Mouse (Mus musculus): ENCODE measurements around the gene Cldn10. TPM values are rescaled to one million over a fixed set of nuclear protein-coding genes. Genes with fewer than 3 reads are reported as not detected.
A peak's percentile ranks its signal among the peaks of the same experiment; 100 is the strongest.

Cldn10 gene
- 7.3 and 12.2 TPM in 2 replicates for polyA plus RNA-seq (2014; fragmentation: Nextera tagmentation; extraction: Ambion mirVana)

- Histone ChIP-seq H3K36me3 (ENCODE audit: control insufficient read depth, insufficient read depth, low read length) (no peaks in the 10 kb centered on the region), H3K9me3 (ENCODE audit: control insufficient read depth, low read length) (no peaks in the 10 kb centered on the region), H3K4me2 (replicated peaks; ENCODE audit: low read depth, low read length) (no peak within 1 kb of the TSS), H3K4me3 (ENCODE audit: low read length) (no peak within 1 kb of the TSS), H3K27ac (ENCODE audit: low read depth, low read length) (no peak within 1 kb of the TSS), H3K27me3 (ENCODE audit: control insufficient read depth, insufficient read depth, low read length) (no peaks in the 10 kb centered on the region), H3K4me1 (ENCODE audit: control insufficient read depth, insufficient read depth, low read length) (no peaks in the 10 kb centered on the region), H3K9ac (ENCODE audit: low read depth, low read length) (no peak within 1 kb of the TSS)
- no peak for ATAC-seq (ENCODE audit: low FRiP score, low TSS enrichment)
- 57% methylated on average over 4 of the region's 4 CpGs for WGBS
Measured at GRCm38 (mm10) chr14:118787621-118788020, at the start of gene Cldn10. TSS of gene Cldn10 (plus strand) at chr14:118787908.

- Histone ChIP-seq H3K9ac (ENCODE audit: low read depth, low read length) (no peak overlapping the region), H3K27me3 (ENCODE audit: control insufficient read depth, insufficient read depth, low read length) (no peaks in the 10 kb centered on the region), H3K36me3 (ENCODE audit: control insufficient read depth, insufficient read depth, low read length) (no peaks in the 10 kb centered on the region), H3K4me3 (ENCODE audit: low read length) (no peak overlapping the region), H3K9me3 (ENCODE audit: control insufficient read depth, low read length) (no peaks in the 10 kb centered on the region; the same call in 1 of the 2 replicates), H3K4me2 (replicated peaks; ENCODE audit: low read depth, low read length) (no peak overlapping the region), H3K4me1 (ENCODE audit: control insufficient read depth, insufficient read depth, low read length) (no peaks in the 10 kb centered on the region), H3K27ac (ENCODE audit: low read depth, low read length) (no peak overlapping the region)
- ATAC-seq (ENCODE audit: low FRiP score, low TSS enrichment) = no peak
Measured at GRCm38 (mm10) chr14:118741780-118742179, 45.9 kb upstream of the Cldn10 start.

- no peaks in the 10 kb centered on the region for H3K36me3 ChIP-seq (ENCODE audit: control insufficient read depth, insufficient read depth, low read length)
- no peak overlapping the region for H3K4me3 ChIP-seq (ENCODE audit: low read length)
- no peaks in the 10 kb centered on the region; the same call in 1 of the 2 replicates for H3K9me3 ChIP-seq (ENCODE audit: control insufficient read depth, low read length)
- H3K9ac ChIP-seq (ENCODE audit: low read depth, low read length) = no peak overlapping the region
- WGBS = 75% methylated on average over 5 of the region's 5 CpGs
- no peaks in the 10 kb centered on the region for H3K4me1 ChIP-seq (ENCODE audit: control insufficient read depth, insufficient read depth, low read length)
- H3K4me2 ChIP-seq (replicated peaks; ENCODE audit: low read depth, low read length) = no peak overlapping the region
- no peak overlapping the region for H3K27ac ChIP-seq (ENCODE audit: low read depth, low read length)
- H3K27me3 ChIP-seq (ENCODE audit: control insufficient read depth, insufficient read depth, low read length) = no peaks in the 10 kb centered on the region
- ATAC-seq (ENCODE audit: low FRiP score, low TSS enrichment) = no peak
Measured at GRCm38 (mm10) chr14:118742862-118743261, 44.8 kb upstream of the Cldn10 start.

- no peak overlapping the region for H3K4me2 ChIP-seq (replicated peaks; ENCODE audit: low read depth, low read length)
- ATAC-seq (ENCODE audit: low FRiP score, low TSS enrichment) = no peak
- H3K9ac ChIP-seq (ENCODE audit: low read depth, low read length) = no peak overlapping the region
Measured at GRCm38 (mm10) chr14:118749068-118749467, 38.6 kb upstream of the Cldn10 start.

GRCm38 (mm10) chr14:118749715-118750114 lies 38.0 kb upstream of the Cldn10 start:
- H3K27ac ChIP-seq (ENCODE audit: low read depth, low read length) = no peak overlapping the region
- no peaks in the 10 kb centered on the region for H3K4me1 ChIP-seq (ENCODE audit: control insufficient read depth, insufficient read depth, low read length)
- no peak overlapping the region for H3K4me2 ChIP-seq (replicated peaks; ENCODE audit: low read depth, low read length)
- no peak overlapping the region for H3K9ac ChIP-seq (ENCODE audit: low read depth, low read length)
- ATAC-seq (ENCODE audit: low FRiP score, low TSS enrichment) = 0 out of 2 replicates have a peak, but pooled peaks have one; percentile 28
- H3K36me3 ChIP-seq (ENCODE audit: control insufficient read depth, insufficient read depth, low read length) = no peaks in the 10 kb centered on the region
- no peak overlapping the region for H3K4me3 ChIP-seq (ENCODE audit: low read length)
- H3K9me3 ChIP-seq (ENCODE audit: control insufficient read depth, low read length) = no peaks in the 10 kb centered on the region
- H3K27me3 ChIP-seq (ENCODE audit: control insufficient read depth, insufficient read depth, low read length) = no peaks in the 10 kb centered on the region
- WGBS = 63% methylated on average over 4 of the region's 4 CpGs

More at GRCm38 (mm10) chr14:118749068-118749467, 38.6 kb upstream of the Cldn10 start:
- H3K27ac ChIP-seq (ENCODE audit: low read depth, low read length) = no peak overlapping the region
- H3K4me1 ChIP-seq (ENCODE audit: control insufficient read depth, insufficient read depth, low read length) = no peaks in the 10 kb centered on the region
- H3K9me3 ChIP-seq (ENCODE audit: control insufficient read depth, low read length) = no peaks in the 10 kb centered on the region
- H3K27me3 ChIP-seq (ENCODE audit: control insufficient read depth, insufficient read depth, low read length) = no peaks in the 10 kb centered on the region
- WGBS = 95% methylated on average over 2 of the region's 2 CpGs
- H3K4me3 ChIP-seq (ENCODE audit: low read length) = no peak overlapping the region
- H3K36me3 ChIP-seq (ENCODE audit: control insufficient read depth, insufficient read depth, low read length) = no peaks in the 10 kb centered on the region

GRCm38 (mm10) chr14:118750505-118751192 lies 37.1 kb upstream of the Cldn10 start:
- no peak overlapping the region for H3K9ac ChIP-seq (ENCODE audit: low read depth, low read length)
- no peaks in the 10 kb centered on the region for H3K36me3 ChIP-seq (ENCODE audit: control insufficient read depth, insufficient read depth, low read length)
- no peaks in the 10 kb centered on the region for H3K9me3 ChIP-seq (ENCODE audit: control insufficient read depth, low read length)
- no peak overlapping the region for H3K27ac ChIP-seq (ENCODE audit: low read depth, low read length)
- H3K27me3 ChIP-seq (ENCODE audit: control insufficient read depth, insufficient read depth, low read length) = no peaks in the 10 kb centered on the region
- no peak for ATAC-seq (ENCODE audit: low FRiP score, low TSS enrichment)
- no peaks in the 10 kb centered on the region for H3K4me1 ChIP-seq (ENCODE audit: control insufficient read depth, insufficient read depth, low read length)
- WGBS = 85% methylated on average over 6 of the region's 6 CpGs
- no peak overlapping the region for H3K4me3 ChIP-seq (ENCODE audit: low read length)
- no peak overlapping the region for H3K4me2 ChIP-seq (replicated peaks; ENCODE audit: low read depth, low read length)

GRCm38 (mm10) chr14:118751193-118751753 lies 36.4 kb upstream of the Cldn10 start:
- Histone ChIP-seq H3K27ac (ENCODE audit: low read depth, low read length) (no peak overlapping the region), H3K27me3 (ENCODE audit: control insufficient read depth, insufficient read depth, low read length) (no peaks in the 10 kb centered on the region), H3K4me2 (replicated peaks; ENCODE audit: low read depth, low read length) (no peak overlapping the region), H3K9ac (ENCODE audit: low read depth, low read length) (no peak overlapping the region), H3K4me1 (ENCODE audit: control insufficient read depth, insufficient read depth, low read length) (no peaks in the 10 kb centered on the region), H3K9me3 (ENCODE audit: control insufficient read depth, low read length) (no peaks in the 10 kb centered on the region), H3K4me3 (ENCODE audit: low read length) (no peak overlapping the region), H3K36me3 (ENCODE audit: control insufficient read depth, insufficient read depth, low read length) (no peaks in the 10 kb centered on the region)
- ATAC-seq (ENCODE audit: low FRiP score, low TSS enrichment) = no peak
- WGBS = 72% methylated on average over 8 of the region's 8 CpGs

- H3K36me3 ChIP-seq (ENCODE audit: control insufficient read depth, insufficient read depth, low read length) = no peaks in the 10 kb centered on the region
- no peak overlapping the region for H3K9ac ChIP-seq (ENCODE audit: low read depth, low read length)
- ATAC-seq (ENCODE audit: low FRiP score, low TSS enrichment) = no peak
- WGBS = 80% methylated on average over 4 of the region's 4 CpGs
- H3K9me3 ChIP-seq (ENCODE audit: control insufficient read depth, low read length) = no peaks in the 10 kb centered on the region
- H3K27ac ChIP-seq (ENCODE audit: low read depth, low read length) = no peak overlapping the region
- no peak overlapping the region for H3K4me3 ChIP-seq (ENCODE audit: low read length)
- no peaks in the 10 kb centered on the region for H3K4me1 ChIP-seq (ENCODE audit: control insufficient read depth, insufficient read depth, low read length)
- no peak overlapping the region for H3K4me2 ChIP-seq (replicated peaks; ENCODE audit: low read depth, low read length)
- no peaks in the 10 kb centered on the region for H3K27me3 ChIP-seq (ENCODE audit: control insufficient read depth, insufficient read depth, low read length)
Measured at GRCm38 (mm10) chr14:118756015-118756414, 31.7 kb upstream of the Cldn10 start.

GRCm38 (mm10) chr14:118756566-118756965 lies 31.1 kb upstream of the Cldn10 start:
- H3K36me3 ChIP-seq (ENCODE audit: control insufficient read depth, insufficient read depth, low read length) = no peaks in the 10 kb centered on the region
- no peak overlapping the region for H3K4me3 ChIP-seq (ENCODE audit: low read length)
- H3K9me3 ChIP-seq (ENCODE audit: control insufficient read depth, low read length) = no peaks in the 10 kb centered on the region
- no peak overlapping the region for H3K27ac ChIP-seq (ENCODE audit: low read depth, low read length)
- H3K27me3 ChIP-seq (ENCODE audit: control insufficient read depth, insufficient read depth, low read length) = no peaks in the 10 kb centered on the region
- H3K4me2 ChIP-seq (replicated peaks; ENCODE audit: low read depth, low read length) = no peak overlapping the region
- 80% methylated on average over 3 of the region's 3 CpGs for WGBS
- H3K9ac ChIP-seq (ENCODE audit: low read depth, low read length) = no peak overlapping the region
- H3K4me1 ChIP-seq (ENCODE audit: control insufficient read depth, insufficient read depth, low read length) = no peaks in the 10 kb centered on the region
- ATAC-seq (ENCODE audit: low FRiP score, low TSS enrichment) = no peak

Data from kidney, embryonic 14.5 days (tissue).